Mouse (Mus musculus): Measurements from ENCODE around the gene Eid3. TPM values are rescaled to one million over a fixed set of nuclear protein-coding genes. Genes with fewer than 3 reads are reported as not detected.

Gene Eid3
- total RNA-seq (2014; rRNA removed; ENCODE audit: low replicate concordance): not detected in 2 replicates
- 0.08 and 0.11 TPM in 2 replicates for polyA plus RNA-seq (2015; fragmentation: Nextera tagmentation; extraction: Ambion mirVana)

DNA sequence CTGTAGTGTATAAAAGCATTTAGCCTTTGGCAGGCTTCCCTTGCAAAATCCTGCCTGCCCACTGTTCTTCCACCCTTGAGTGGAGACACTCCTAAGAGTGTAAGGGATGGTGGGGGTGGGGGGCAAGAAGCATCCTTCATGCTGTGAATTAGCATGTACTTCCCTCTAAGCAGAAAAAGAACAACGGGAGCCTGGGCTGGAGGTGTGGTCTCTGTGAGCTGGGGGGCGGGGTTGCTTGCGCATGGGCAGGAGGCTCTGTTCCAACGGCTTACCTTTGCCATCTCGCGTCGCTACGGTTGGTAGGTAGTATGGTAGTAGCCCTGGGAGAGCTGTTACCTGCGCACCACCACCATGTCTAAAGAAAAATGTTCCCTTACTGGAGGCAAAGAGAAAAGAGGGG, at the start of gene Eid3:
Gene Eid3, plus strand, starts transcription at position 271 of the 400 bp plus-strand sequence.
- peaks cover 30% of the 10 kb centered on the region for H3K36me3 ChIP-seq (replicated peaks; ENCODE audit: control insufficient read depth, insufficient read depth, low read length)
- H3K27ac ChIP-seq (ENCODE audit: low read depth): no peak within 1 kb of the TSS
- WGBS: 74% methylated on average over 9 of the region's 9 CpGs
- H3K4me3 ChIP-seq (ENCODE audit: low read depth, low read length): no peak within 1 kb of the TSS
- no peaks in the 10 kb centered on the region for H3K27me3 ChIP-seq (ENCODE audit: control insufficient read depth, insufficient read depth, low read length)
- no peak for ATAC-seq (ENCODE audit: insufficient read depth, low read depth)
- DNase-seq (ENCODE audit: low spot score): no peak
- H3K9ac ChIP-seq (replicated peaks; ENCODE audit: low read depth, low read length): no peak within 1 kb of the TSS
- peaks cover 9% of the 10 kb centered on the region for H3K4me1 ChIP-seq (ENCODE audit: control insufficient read depth, insufficient read depth)
- H3K4me2 ChIP-seq (ENCODE audit: low read depth, low read length): no peak within 1 kb of the TSS
- H3K9me3 ChIP-seq (replicated peaks; ENCODE audit: control insufficient read depth, low read length): no peaks in the 10 kb centered on the region
- no peak for TF ChIP-seq CTCF (IDR thresholded peaks at IDR 0.05; ENCODE audit: low read depth)
- TF ChIP-seq EP300 (IDR thresholded peaks at IDR 0.05; ENCODE audit: low read depth): no peak

DNA sequence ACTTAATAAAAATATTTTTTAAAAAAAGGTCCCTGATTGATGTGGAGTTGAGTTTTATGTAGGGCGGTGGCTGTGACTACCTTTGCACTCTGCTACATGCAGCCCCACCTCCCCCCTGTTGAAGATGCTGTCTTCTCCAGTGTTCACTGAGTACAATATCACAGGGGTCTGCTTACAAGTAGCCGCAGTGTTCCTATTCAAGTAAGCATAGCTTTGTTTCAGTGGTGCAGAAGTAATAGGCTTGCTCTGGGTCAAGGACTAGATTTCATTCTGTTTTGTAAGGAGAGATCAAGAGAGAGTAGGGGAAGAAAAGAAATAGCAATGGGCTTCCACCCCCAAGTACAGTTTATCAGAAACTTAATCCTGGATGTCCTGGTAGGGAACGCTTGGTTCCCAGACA, 48.9 kb upstream of the Eid3 start:
- TF ChIP-seq CTCF (IDR thresholded peaks at IDR 0.05; ENCODE audit: low read depth) (no peak), EP300 (IDR thresholded peaks at IDR 0.05; ENCODE audit: low read depth) (no peak)
- H3K4me1 ChIP-seq (ENCODE audit: control insufficient read depth, insufficient read depth): no peaks in the 10 kb centered on the region
- no peaks in the 10 kb centered on the region for H3K36me3 ChIP-seq (replicated peaks; ENCODE audit: control insufficient read depth, insufficient read depth, low read length)
- no peak for DNase-seq (ENCODE audit: low spot score)
- no peak for ATAC-seq (ENCODE audit: insufficient read depth, low read depth)
- no peaks in the 10 kb centered on the region for H3K9me3 ChIP-seq (replicated peaks; ENCODE audit: control insufficient read depth, low read length)
- no peak overlapping the region for H3K4me2 ChIP-seq (ENCODE audit: low read depth, low read length)
- H3K4me3 ChIP-seq (ENCODE audit: low read depth, low read length): no peak overlapping the region
- H3K27me3 ChIP-seq (ENCODE audit: control insufficient read depth, insufficient read depth, low read length): no peaks in the 10 kb centered on the region
- no peak overlapping the region for H3K9ac ChIP-seq (replicated peaks; ENCODE audit: low read depth, low read length)
- WGBS: 89% methylated on average over 3 of the region's 3 CpGs
- no peak overlapping the region for H3K27ac ChIP-seq (ENCODE audit: low read depth)

DNA sequence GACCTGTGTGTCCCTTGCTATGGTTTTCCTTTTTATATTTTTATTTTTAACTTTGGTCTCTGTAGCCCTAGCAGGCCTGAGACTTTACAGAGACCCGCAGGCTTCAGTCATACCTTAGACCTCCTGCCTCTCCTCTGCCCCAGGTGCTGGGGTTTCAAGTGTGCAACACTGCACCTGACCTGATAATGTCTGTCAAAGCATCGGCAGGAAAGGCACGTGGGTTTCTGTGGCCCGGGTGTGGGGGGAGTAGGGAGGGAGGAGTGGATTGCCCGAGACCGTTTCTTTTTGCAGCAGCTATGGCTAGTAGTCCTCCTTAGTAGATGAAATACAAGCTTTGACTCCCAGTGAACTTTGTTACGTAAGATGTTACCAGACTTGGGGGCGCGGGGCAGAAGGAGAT, 48.5 kb upstream of the Eid3 start:
- H3K4me2 ChIP-seq (ENCODE audit: low read depth, low read length): no peak overlapping the region
- 61% methylated on average over 9 of the region's 9 CpGs for WGBS
- H3K4me3 ChIP-seq (ENCODE audit: low read depth, low read length): no peak overlapping the region
- TF ChIP-seq CTCF (IDR thresholded peaks at IDR 0.05; ENCODE audit: low read depth) (no peak), EP300 (IDR thresholded peaks at IDR 0.05; ENCODE audit: low read depth) (no peak)
- H3K9me3 ChIP-seq (replicated peaks; ENCODE audit: control insufficient read depth, low read length): no peaks in the 10 kb centered on the region
- H3K9ac ChIP-seq (replicated peaks; ENCODE audit: low read depth, low read length): no peak overlapping the region
- no peak for ATAC-seq (ENCODE audit: insufficient read depth, low read depth)
- H3K4me1 ChIP-seq (ENCODE audit: control insufficient read depth, insufficient read depth): no peaks in the 10 kb centered on the region
- no peaks in the 10 kb centered on the region for H3K36me3 ChIP-seq (replicated peaks; ENCODE audit: control insufficient read depth, insufficient read depth, low read length)
- no peaks in the 10 kb centered on the region for H3K27me3 ChIP-seq (ENCODE audit: control insufficient read depth, insufficient read depth, low read length)
- DNase-seq (ENCODE audit: low spot score): no peak
- no peak overlapping the region for H3K27ac ChIP-seq (ENCODE audit: low read depth)

DNA sequence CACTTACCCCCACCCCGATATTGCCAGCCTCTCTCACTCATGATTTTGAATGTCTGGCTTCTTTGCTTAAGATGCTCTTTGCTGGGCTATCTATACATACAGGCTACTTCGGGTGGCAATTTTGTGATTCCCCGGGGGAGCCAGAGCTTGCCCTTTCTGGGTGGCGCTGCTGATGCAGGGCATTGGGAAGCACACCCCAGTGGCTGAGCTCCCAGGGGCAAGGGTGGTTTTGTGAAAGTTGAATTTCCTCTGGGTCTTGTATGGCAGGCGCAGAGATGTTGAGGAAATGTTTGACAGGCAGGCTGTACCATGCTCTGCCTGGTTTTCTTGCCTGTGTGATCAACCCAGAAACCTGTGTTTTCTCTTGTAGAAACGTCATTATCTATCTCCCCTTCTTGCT, 47.8 kb upstream of the Eid3 start:
- H3K9ac ChIP-seq (replicated peaks; ENCODE audit: low read depth, low read length): no peak overlapping the region
- no peak for ATAC-seq (ENCODE audit: insufficient read depth, low read depth)

DNA sequence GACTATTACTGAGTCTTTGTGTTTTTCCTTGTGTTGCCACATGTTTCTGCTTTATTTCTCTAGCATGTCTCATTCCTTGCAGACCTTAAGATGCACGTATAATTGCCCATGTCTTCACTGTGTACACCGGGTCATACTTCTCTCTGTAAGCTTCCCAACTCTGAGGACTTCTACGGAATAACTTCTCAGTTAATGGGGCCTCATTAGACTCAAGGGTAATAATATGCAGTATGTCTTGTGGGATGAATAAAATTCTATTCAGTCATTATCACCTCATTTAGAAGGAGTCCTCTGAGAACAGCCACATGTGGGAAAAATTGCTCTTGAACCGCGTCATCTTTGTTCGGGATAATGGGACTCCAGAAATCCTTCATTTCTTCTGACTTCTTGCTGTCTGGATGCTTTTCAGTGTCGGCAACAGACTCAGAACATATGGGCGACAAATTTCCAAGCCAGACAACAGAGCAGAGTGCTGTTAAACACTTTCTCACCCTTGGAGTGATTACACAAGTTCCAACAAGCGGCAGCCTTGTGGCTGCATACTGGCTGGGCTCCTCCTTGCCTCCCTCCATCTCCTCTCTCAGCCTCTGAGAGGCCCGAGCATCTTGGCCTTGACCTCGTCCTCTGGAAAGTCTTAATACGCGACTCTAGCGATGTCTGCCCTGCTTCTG, 43.2 kb upstream of the Eid3 start:
- H3K9me3 ChIP-seq (replicated peaks; ENCODE audit: control insufficient read depth, low read length): no peaks in the 10 kb centered on the region
- H3K4me2 ChIP-seq (ENCODE audit: low read depth, low read length): no peak overlapping the region
- no peak overlapping the region for H3K4me3 ChIP-seq (ENCODE audit: low read depth, low read length)
- no peak for DNase-seq (ENCODE audit: low spot score)
- H3K9ac ChIP-seq (replicated peaks; ENCODE audit: low read depth, low read length): no peak overlapping the region
- no peaks in the 10 kb centered on the region for H3K4me1 ChIP-seq (ENCODE audit: control insufficient read depth, insufficient read depth)
- no peaks in the 10 kb centered on the region for H3K27me3 ChIP-seq (ENCODE audit: control insufficient read depth, insufficient read depth, low read length)
- H3K27ac ChIP-seq (ENCODE audit: low read depth): no peak overlapping the region
- TF ChIP-seq EP300 (IDR thresholded peaks at IDR 0.05; ENCODE audit: low read depth) (no peak), CTCF (IDR thresholded peaks at IDR 0.05; ENCODE audit: low read depth) (no peak)
- WGBS: 73% methylated on average over 14 of the region's 14 CpGs
- no peak for ATAC-seq (ENCODE audit: insufficient read depth, low read depth)
- no peaks in the 10 kb centered on the region for H3K36me3 ChIP-seq (replicated peaks; ENCODE audit: control insufficient read depth, insufficient read depth, low read length)

More for the DNA sequence above, 47.8 kb upstream of the Eid3 start:
- Histone ChIP-seq H3K4me2 (ENCODE audit: low read depth, low read length) (no peak overlapping the region), H3K4me1 (ENCODE audit: control insufficient read depth, insufficient read depth) (no peaks in the 10 kb centered on the region), H3K4me3 (ENCODE audit: low read depth, low read length) (no peak overlapping the region), H3K36me3 (replicated peaks; ENCODE audit: control insufficient read depth, insufficient read depth, low read length) (no peaks in the 10 kb centered on the region), H3K27ac (ENCODE audit: low read depth) (no peak overlapping the region), H3K9me3 (replicated peaks; ENCODE audit: control insufficient read depth, low read length) (no peaks in the 10 kb centered on the region), H3K27me3 (ENCODE audit: control insufficient read depth, insufficient read depth, low read length) (no peaks in the 10 kb centered on the region)
- TF ChIP-seq EP300 (IDR thresholded peaks at IDR 0.05; ENCODE audit: low read depth): no peak
- TF ChIP-seq CTCF (IDR thresholded peaks at IDR 0.05; ENCODE audit: low read depth): no peak
- 82% methylated on average over 6 of the region's 6 CpGs for WGBS
- no peak for DNase-seq (ENCODE audit: low spot score)

DNA sequence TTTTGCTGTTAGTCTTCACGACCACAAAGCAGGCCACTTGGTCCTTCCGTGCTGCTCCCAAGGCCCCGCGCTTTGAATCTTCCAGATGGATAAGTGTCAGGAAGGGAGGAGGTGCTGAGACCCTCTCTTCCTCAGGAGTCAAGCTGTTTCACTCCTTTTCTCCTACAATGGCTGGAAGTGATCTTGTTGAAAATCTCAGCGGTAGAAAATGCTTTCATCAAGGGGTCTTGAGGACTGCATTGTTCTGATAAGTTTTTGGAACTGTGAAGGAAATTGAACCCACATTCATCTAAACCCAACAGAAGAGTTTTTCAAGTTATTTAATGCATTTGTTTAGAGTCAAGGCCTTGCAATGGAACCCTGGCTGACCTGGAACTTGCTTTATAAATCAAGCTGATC, 42.6 kb upstream of the Eid3 start:
- H3K36me3 ChIP-seq (replicated peaks; ENCODE audit: control insufficient read depth, insufficient read depth, low read length): no peaks in the 10 kb centered on the region
- no peak overlapping the region for H3K4me3 ChIP-seq (ENCODE audit: low read depth, low read length)
- TF ChIP-seq EP300 (IDR thresholded peaks at IDR 0.05; ENCODE audit: low read depth): no peak
- TF ChIP-seq CTCF (IDR thresholded peaks at IDR 0.05; ENCODE audit: low read depth): no peak
- DNase-seq (ENCODE audit: low spot score): no peak
- no peaks in the 10 kb centered on the region for H3K27me3 ChIP-seq (ENCODE audit: control insufficient read depth, insufficient read depth, low read length)
- 75% methylated on average over 5 of the region's 5 CpGs for WGBS
- H3K27ac ChIP-seq (ENCODE audit: low read depth): no peak overlapping the region
- ATAC-seq (ENCODE audit: insufficient read depth, low read depth): no peak
- no peaks in the 10 kb centered on the region for H3K4me1 ChIP-seq (ENCODE audit: control insufficient read depth, insufficient read depth)
- H3K9ac ChIP-seq (replicated peaks; ENCODE audit: low read depth, low read length): no peak overlapping the region
- H3K9me3 ChIP-seq (replicated peaks; ENCODE audit: control insufficient read depth, low read length): no peaks in the 10 kb centered on the region
- no peak overlapping the region for H3K4me2 ChIP-seq (ENCODE audit: low read depth, low read length)

All from heart, postnatal 0 days (tissue).